Mouse (Mus musculus): Measurements from ENCODE around the gene Rnf7. TPM values are rescaled to one million over a fixed set of nuclear protein-coding genes. Genes with fewer than 3 reads are reported as not detected.
"Not testable (repeated sequence)": the region's sequence is repeated elsewhere in the genome, so short reads cannot be mapped to it uniquely, and the experiment has no call there.

Rnf7 gene
- polyA plus RNA-seq, 1 experiment from 2014 or later = 273 TPM

- ATAC-seq (ENCODE audit: low read depth) (no peak), DNase-seq (ENCODE audit: low spot score) (no peak)
- H3K27me3 ChIP-seq (replicated peaks; ENCODE audit: control insufficient read depth, insufficient read depth, low read length) = no peaks in the 10 kb centered on the region
- no peak overlapping the region for H3K27ac ChIP-seq (replicated peaks; ENCODE audit: low read depth, low read length)
- no peak overlapping the region for H3K4me2 ChIP-seq (ENCODE audit: low read depth, low read length)
- no peak overlapping the region for H3K9ac ChIP-seq (ENCODE audit: low read depth, low read length)
- H3K4me1 ChIP-seq (ENCODE audit: control insufficient read depth, insufficient read depth, low read length) = no peaks in the 10 kb centered on the region
- 56% methylated on average over 2 of the region's 2 CpGs for WGBS
- no peak overlapping the region for H3K4me3 ChIP-seq (ENCODE audit: low read depth, low read length)
- H3K36me3 ChIP-seq (ENCODE audit: control insufficient read depth, insufficient read depth, low read length) = no peaks in the 10 kb centered on the region
- H3K9me3 ChIP-seq (ENCODE audit: control insufficient read depth, low read length) = no peaks in the 10 kb centered on the region
Measured at GRCm38 (mm10) chr9:96483648-96484047, 5.2 kb upstream of the Rnf7 start.

- Histone ChIP-seq H3K4me2 (ENCODE audit: low read depth, low read length) (no peak overlapping the region), H3K27me3 (replicated peaks; ENCODE audit: control insufficient read depth, insufficient read depth, low read length) (no peaks in the 10 kb centered on the region), H3K4me3 (ENCODE audit: low read depth, low read length) (no peak overlapping the region), H3K27ac (replicated peaks; ENCODE audit: low read depth, low read length) (no peak overlapping the region), H3K36me3 (ENCODE audit: control insufficient read depth, insufficient read depth, low read length) (no peaks in the 10 kb centered on the region), H3K9ac (ENCODE audit: low read depth, low read length) (no peak overlapping the region), H3K9me3 (ENCODE audit: control insufficient read depth, low read length) (no peaks in the 10 kb centered on the region), H3K4me1 (ENCODE audit: control insufficient read depth, insufficient read depth, low read length) (no peaks in the 10 kb centered on the region)
- ATAC-seq (ENCODE audit: low read depth) (no peak), DNase-seq (ENCODE audit: low spot score) (no peak)
- WGBS = 72% methylated on average over 3 of the region's 3 CpGs
Measured at GRCm38 (mm10) chr9:96483028-96483427, 4.6 kb upstream of the Rnf7 start.

GRCm38 (mm10) chr9:96472356-96472755 lies 6.1 kb downstream of the Rnf7 start:
- DNase-seq (ENCODE audit: low spot score) = peak; percentile 49

GRCm38 (mm10) chr9:96471681-96472080 lies 6.8 kb downstream of the Rnf7 start:
- H3K36me3 ChIP-seq (ENCODE audit: control insufficient read depth, insufficient read depth, low read length) = peaks cover 48% of the 10 kb centered on the region
- H3K4me1 ChIP-seq (ENCODE audit: control insufficient read depth, insufficient read depth, low read length); H3K4me3 ChIP-seq (ENCODE audit: low read depth, low read length); H3K9ac ChIP-seq (ENCODE audit: low read depth, low read length); H3K27ac ChIP-seq (replicated peaks; ENCODE audit: low read depth, low read length); DNase-seq (ENCODE audit: low spot score); H3K27me3 ChIP-seq (replicated peaks; ENCODE audit: control insufficient read depth, insufficient read depth, low read length); ATAC-seq (ENCODE audit: low read depth); H3K4me2 ChIP-seq (ENCODE audit: low read depth, low read length); H3K9me3 ChIP-seq (ENCODE audit: control insufficient read depth, low read length): not testable (repeated sequence)
- WGBS = 78% methylated on average over 4 of the region's 4 CpGs

More at GRCm38 (mm10) chr9:96472356-96472755, 6.1 kb downstream of the Rnf7 start:
- H3K27me3 ChIP-seq (replicated peaks; ENCODE audit: control insufficient read depth, insufficient read depth, low read length) = no peaks in the 10 kb centered on the region
- H3K27ac ChIP-seq (replicated peaks; ENCODE audit: low read depth, low read length) = no peak overlapping the region
- H3K36me3 ChIP-seq (ENCODE audit: control insufficient read depth, insufficient read depth, low read length) = peaks cover 41% of the 10 kb centered on the region
- H3K9ac ChIP-seq (ENCODE audit: low read depth, low read length) = no peak overlapping the region; the same call in 1 of the 2 replicates
- no peak overlapping the region for H3K4me3 ChIP-seq (ENCODE audit: low read depth, low read length)
- 46% methylated on average over 3 of the region's 3 CpGs for WGBS
- no peaks in the 10 kb centered on the region for H3K9me3 ChIP-seq (ENCODE audit: control insufficient read depth, low read length)
- peak; percentile 51; the same call in 1 of the 2 replicates for ATAC-seq (ENCODE audit: low read depth)
- H3K4me2 ChIP-seq (ENCODE audit: low read depth, low read length) = no peak overlapping the region
- peaks cover 7% of the 10 kb centered on the region for H3K4me1 ChIP-seq (ENCODE audit: control insufficient read depth, insufficient read depth, low read length)

- no peak for DNase-seq (ENCODE audit: low spot score)
- no peaks in the 10 kb centered on the region for H3K9me3 ChIP-seq (ENCODE audit: control insufficient read depth, low read length)
- H3K4me3 ChIP-seq (ENCODE audit: low read depth, low read length) = no peak overlapping the region
- no peak for ATAC-seq (ENCODE audit: low read depth)
- no peak overlapping the region for H3K4me2 ChIP-seq (ENCODE audit: low read depth, low read length)
- no peaks in the 10 kb centered on the region for H3K4me1 ChIP-seq (ENCODE audit: control insufficient read depth, insufficient read depth, low read length)
- H3K9ac ChIP-seq (ENCODE audit: low read depth, low read length) = no peak overlapping the region
- H3K27me3 ChIP-seq (replicated peaks; ENCODE audit: control insufficient read depth, insufficient read depth, low read length) = no peaks in the 10 kb centered on the region
- H3K36me3 ChIP-seq (ENCODE audit: control insufficient read depth, insufficient read depth, low read length) = peaks cover 48% of the 10 kb centered on the region
- no peak overlapping the region for H3K27ac ChIP-seq (replicated peaks; ENCODE audit: low read depth, low read length)
- 91% methylated on average over 8 of the region's 8 CpGs for WGBS
Measured at GRCm38 (mm10) chr9:96470266-96470974, 8.1 kb downstream of the Rnf7 start.

- 67% methylated on average over 8 of the region's 8 CpGs for WGBS
- H3K27me3 ChIP-seq (replicated peaks; ENCODE audit: control insufficient read depth, insufficient read depth, low read length) = no peaks in the 10 kb centered on the region
- no peak overlapping the region for H3K4me3 ChIP-seq (ENCODE audit: low read depth, low read length)
- ATAC-seq (ENCODE audit: low read depth) (no peak), DNase-seq (ENCODE audit: low spot score) (no peak)
- H3K9me3 ChIP-seq (ENCODE audit: control insufficient read depth, low read length) = no peaks in the 10 kb centered on the region
- peaks cover 47% of the 10 kb centered on the region for H3K36me3 ChIP-seq (ENCODE audit: control insufficient read depth, insufficient read depth, low read length)
- H3K4me2 ChIP-seq (ENCODE audit: low read depth, low read length) = no peak overlapping the region
- H3K9ac ChIP-seq (ENCODE audit: low read depth, low read length) = no peak overlapping the region
- H3K4me1 ChIP-seq (ENCODE audit: control insufficient read depth, insufficient read depth, low read length) = no peaks in the 10 kb centered on the region
- H3K27ac ChIP-seq (replicated peaks; ENCODE audit: low read depth, low read length) = no peak overlapping the region
Measured at GRCm38 (mm10) chr9:96469556-96470265, 8.8 kb downstream of the Rnf7 start.

GRCm38 (mm10) chr9:96463708-96464107 lies 14.8 kb downstream of the Rnf7 start:
- no peak overlapping the region for H3K9ac ChIP-seq (ENCODE audit: low read depth, low read length)
- peaks cover 39% of the 10 kb centered on the region for H3K36me3 ChIP-seq (ENCODE audit: control insufficient read depth, insufficient read depth, low read length)
- H3K9me3 ChIP-seq (ENCODE audit: control insufficient read depth, low read length) = peaks cover 13% of the 10 kb centered on the region; the same call in 1 of the 2 replicates
- DNase-seq (ENCODE audit: low spot score) = no peak
- no peak for ATAC-seq (ENCODE audit: low read depth)
- no peaks in the 10 kb centered on the region for H3K27me3 ChIP-seq (replicated peaks; ENCODE audit: control insufficient read depth, insufficient read depth, low read length)
- 81% methylated on average over 10 of the region's 10 CpGs for WGBS
- H3K4me3 ChIP-seq (ENCODE audit: low read depth, low read length) = no peak overlapping the region
- H3K4me1 ChIP-seq (ENCODE audit: control insufficient read depth, insufficient read depth, low read length) = no peaks in the 10 kb centered on the region
- no peak overlapping the region for H3K27ac ChIP-seq (replicated peaks; ENCODE audit: low read depth, low read length)
- no peak overlapping the region for H3K4me2 ChIP-seq (ENCODE audit: low read depth, low read length)

- Histone ChIP-seq H3K4me1 (ENCODE audit: control insufficient read depth, insufficient read depth, low read length) (no peaks in the 10 kb centered on the region), H3K27ac (replicated peaks; ENCODE audit: low read depth, low read length) (no peak overlapping the region), H3K9me3 (ENCODE audit: control insufficient read depth, low read length) (peaks cover 13% of the 10 kb centered on the region; the same call in 1 of the 2 replicates), H3K4me2 (ENCODE audit: low read depth, low read length) (no peak overlapping the region), H3K27me3 (replicated peaks; ENCODE audit: control insufficient read depth, insufficient read depth, low read length) (no peaks in the 10 kb centered on the region), H3K9ac (ENCODE audit: low read depth, low read length) (no peak overlapping the region), H3K36me3 (ENCODE audit: control insufficient read depth, insufficient read depth, low read length) (peaks cover 23% of the 10 kb centered on the region; the same call in 1 of the 2 replicates), H3K4me3 (ENCODE audit: low read depth, low read length) (no peak overlapping the region)
- DNase-seq (ENCODE audit: low spot score) (no peak), ATAC-seq (ENCODE audit: low read depth) (no peak)
- 71% methylated on average over 1 of the region's 1 CpGs for WGBS
Measured at GRCm38 (mm10) chr9:96461607-96462006, 16.9 kb downstream of the Rnf7 start.

All from embryonic facial prominence, embryonic 14.5 days (tissue).